Mouse (Mus musculus) olfactory bulb, adult 2 months (tissue): ENCODE results near the gene Tnip2.

Experiments used
- CTCF ChIP-seq: fragments of 200-500 bp; IDR thresholded peaks from 2 replicates; pipeline ENCODE4 v1.5.1; 2012; ENCODE audit warnings: low read depth, mild to moderate bottlenecking, low read length, moderate library complexity; ENCODE audit not compliant: insufficient read depth
- POLR2A ChIP-seq: fragments of 200-500 bp; IDR thresholded peaks from 2 replicates; pipeline ENCODE4 v1.6.1; 2012; ENCODE audit warnings: mild to moderate bottlenecking, low read depth, low read length, moderate library complexity; ENCODE audit not compliant: insufficient read depth

DNA sequence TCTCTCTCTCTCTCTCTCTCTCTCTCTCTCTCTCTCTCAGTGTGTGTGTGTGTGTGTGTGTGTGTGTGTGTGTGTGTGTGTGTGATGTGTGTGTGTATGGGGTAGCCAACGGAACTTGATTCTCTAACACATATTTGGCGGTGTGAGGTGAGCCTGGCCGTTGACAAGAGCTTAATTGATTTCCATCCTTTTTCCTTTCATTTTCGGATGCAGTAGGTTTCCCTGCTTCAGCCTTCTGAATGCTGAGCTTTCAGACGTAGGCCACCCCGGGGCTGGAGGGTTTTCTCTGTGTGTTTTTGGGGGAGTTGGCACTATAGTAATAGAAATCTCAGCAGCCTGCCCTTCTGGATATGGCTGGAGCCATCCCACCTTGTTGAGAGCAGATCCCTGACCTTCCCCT, 36.5 kb upstream of the Tnip2 start:
- TF ChIP-seq CTCF (no peak), POLR2A (no peak)
